Mouse (Mus musculus): ENCODE data around the gene Aipl1. TPM values are rescaled to one million over a fixed set of nuclear protein-coding genes. Genes with fewer than 3 reads are reported as not detected.

Aipl1 gene
- polyA plus RNA-seq, 1 experiment: not detected

DNA sequence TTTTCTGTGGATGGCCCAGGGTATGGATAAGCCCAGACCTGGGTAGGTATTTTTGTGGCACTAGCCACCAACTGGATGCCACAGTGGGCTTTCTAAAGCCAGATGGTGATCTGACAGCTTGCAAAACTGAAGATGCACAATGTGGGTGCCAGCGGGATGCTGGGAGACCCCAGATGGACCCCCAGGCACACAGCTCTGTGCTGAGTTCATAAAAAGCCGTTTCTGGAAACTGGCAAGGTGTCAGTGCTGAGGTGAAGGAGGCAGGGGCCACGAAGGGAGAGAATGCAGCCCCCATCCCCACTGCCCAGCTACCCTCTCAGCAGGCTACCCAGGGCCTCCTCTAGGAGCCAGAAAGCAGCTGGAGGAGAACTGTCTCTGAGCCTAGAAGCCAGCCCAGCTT is 19.9 kb upstream of the Aipl1 start:
- TF ChIP-seq CTCF (IDR thresholded peaks at IDR 0.05; ENCODE audit: control insufficient read depth, insufficient read depth, low read length): no peak
- no peak for TF ChIP-seq POLR2A (IDR thresholded peaks at IDR 0.05; ENCODE audit: borderline replicate concordance, control insufficient read depth, low read depth, low read length)

DNA sequence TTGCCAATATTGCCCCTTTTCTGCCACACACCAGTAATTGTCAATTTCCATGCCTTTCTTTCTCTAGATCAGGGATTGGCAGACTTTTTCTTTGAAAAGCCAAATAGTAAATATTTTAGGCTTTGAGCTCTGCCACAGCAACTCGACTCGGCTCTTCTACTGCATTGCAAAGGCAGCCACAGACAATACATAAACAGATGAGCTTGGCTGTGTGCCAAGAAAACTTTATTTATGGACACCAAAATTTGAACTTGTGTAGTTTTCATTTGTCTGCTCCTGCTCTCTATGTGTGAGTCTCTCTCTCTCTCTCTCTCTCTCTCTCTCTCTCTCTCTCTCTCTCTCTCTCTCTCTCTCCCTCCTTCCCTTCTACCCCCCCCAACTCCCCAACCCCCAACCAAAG is 17.9 kb upstream of the Aipl1 start:
- H3K4me3 ChIP-seq (replicated peaks; ENCODE audit: control insufficient read depth, low read depth, low read length): no peak overlapping the region
- WGBS: 54% methylated on average over 2 of the region's 2 CpGs
- TF ChIP-seq CTCF (IDR thresholded peaks at IDR 0.05; ENCODE audit: control insufficient read depth, insufficient read depth, low read length) (no peak), POLR2A (IDR thresholded peaks at IDR 0.05; ENCODE audit: borderline replicate concordance, control insufficient read depth, low read depth, low read length) (no peak)
- no peak overlapping the region for H3K27ac ChIP-seq (ENCODE audit: control insufficient read depth, insufficient read depth, low read depth, low read length, poor library complexity)
- no peaks in the 10 kb centered on the region for H3K4me1 ChIP-seq (ENCODE audit: control insufficient read depth, insufficient read depth, low read length)

More for the DNA sequence above, 19.9 kb upstream of the Aipl1 start:
- Histone ChIP-seq H3K27ac (ENCODE audit: control insufficient read depth, insufficient read depth, low read depth, low read length, poor library complexity) (no peak overlapping the region), H3K4me3 (replicated peaks; ENCODE audit: control insufficient read depth, low read depth, low read length) (no peak overlapping the region), H3K4me1 (ENCODE audit: control insufficient read depth, insufficient read depth, low read length) (no peaks in the 10 kb centered on the region)
- 65% methylated on average over 3 of the region's 3 CpGs for WGBS

GRCm38 (mm10) chr11:72052636-72053035 is 15.3 kb upstream of the Aipl1 start:
- H3K27ac ChIP-seq (ENCODE audit: control insufficient read depth, insufficient read depth, low read depth, low read length, poor library complexity): no peak overlapping the region
- no peak overlapping the region for H3K4me3 ChIP-seq (replicated peaks; ENCODE audit: control insufficient read depth, low read depth, low read length)
- H3K4me1 ChIP-seq (ENCODE audit: control insufficient read depth, insufficient read depth, low read length): no peaks in the 10 kb centered on the region
- WGBS: 9% methylated on average over 5 of the region's 5 CpGs
- no peak for TF ChIP-seq POLR2A (IDR thresholded peaks at IDR 0.05; ENCODE audit: borderline replicate concordance, control insufficient read depth, low read depth, low read length)
- TF ChIP-seq CTCF (IDR thresholded peaks at IDR 0.05; ENCODE audit: control insufficient read depth, insufficient read depth, low read length): peak; percentile 86

GRCm38 (mm10) chr11:72052221-72052620 is 14.9 kb upstream of the Aipl1 start:
- TF ChIP-seq CTCF (IDR thresholded peaks at IDR 0.05; ENCODE audit: control insufficient read depth, insufficient read depth, low read length) (no peak), POLR2A (IDR thresholded peaks at IDR 0.05; ENCODE audit: borderline replicate concordance, control insufficient read depth, low read depth, low read length) (no peak)
- H3K4me3 ChIP-seq (replicated peaks; ENCODE audit: control insufficient read depth, low read depth, low read length): no peak overlapping the region
- 26% methylated on average over 3 of the region's 3 CpGs for WGBS
- H3K27ac ChIP-seq (ENCODE audit: control insufficient read depth, insufficient read depth, low read depth, low read length, poor library complexity): no peak overlapping the region
- H3K4me1 ChIP-seq (ENCODE audit: control insufficient read depth, insufficient read depth, low read length): no peaks in the 10 kb centered on the region

- H3K4me3 ChIP-seq (replicated peaks; ENCODE audit: control insufficient read depth, low read depth, low read length): no peak overlapping the region
- 5% methylated on average over 45 of the region's 45 CpGs for WGBS
Measured at GRCm38 (mm10) chr11:72050895-72051858, 13.9 kb upstream of the Aipl1 start.

DNA sequence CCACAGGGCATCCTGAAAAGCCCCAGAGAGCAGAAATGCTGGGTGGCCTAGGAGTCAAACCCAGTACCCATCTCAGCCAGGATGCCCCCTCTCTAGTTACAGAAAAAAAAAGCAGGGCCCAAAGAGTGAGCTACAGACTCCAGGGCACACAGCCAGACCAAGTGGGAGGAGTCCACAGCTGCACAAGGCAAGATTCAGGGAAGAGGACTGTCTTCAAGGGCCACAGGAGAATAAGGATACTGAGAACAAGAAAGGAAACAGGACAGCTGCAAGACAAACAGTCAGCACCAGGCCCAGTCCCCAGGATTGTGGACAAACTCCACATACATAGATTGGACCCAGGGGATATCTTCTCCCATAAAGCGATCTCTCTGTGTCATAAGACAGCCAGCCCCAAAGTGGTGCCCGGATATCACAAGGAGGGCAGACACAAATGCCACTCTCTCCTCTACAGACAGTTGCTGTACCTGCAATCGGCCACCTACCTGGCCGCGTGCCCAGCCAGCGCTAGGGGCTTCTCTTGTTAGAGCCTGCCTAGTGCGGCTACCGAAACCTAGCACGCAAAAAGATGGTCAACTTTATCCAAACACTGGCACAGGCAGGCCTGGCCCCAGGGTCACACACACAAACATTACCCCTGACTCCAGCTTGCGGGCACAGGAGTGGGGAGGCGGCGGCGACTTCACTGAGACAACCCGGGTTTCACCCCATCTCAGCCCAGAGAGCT is 13.0 kb upstream of the Aipl1 start:
- WGBS: 42% methylated on average over 14 of the region's 14 CpGs
- Histone ChIP-seq H3K4me3 (replicated peaks; ENCODE audit: control insufficient read depth, low read depth, low read length) (no peak overlapping the region), H3K4me1 (ENCODE audit: control insufficient read depth, insufficient read depth, low read length) (no peaks in the 10 kb centered on the region; the same call in 1 of the 2 replicates), H3K27ac (ENCODE audit: control insufficient read depth, insufficient read depth, low read depth, low read length, poor library complexity) (no peak overlapping the region)
- TF ChIP-seq POLR2A (IDR thresholded peaks at IDR 0.05; ENCODE audit: borderline replicate concordance, control insufficient read depth, low read depth, low read length) (no peak), CTCF (IDR thresholded peaks at IDR 0.05; ENCODE audit: control insufficient read depth, insufficient read depth, low read length) (no peak)

More at GRCm38 (mm10) chr11:72050895-72051858, 13.9 kb upstream of the Aipl1 start:
- TF ChIP-seq CTCF (IDR thresholded peaks at IDR 0.05; ENCODE audit: control insufficient read depth, insufficient read depth, low read length): no peak
- no peak for TF ChIP-seq POLR2A (IDR thresholded peaks at IDR 0.05; ENCODE audit: borderline replicate concordance, control insufficient read depth, low read depth, low read length)
- Histone ChIP-seq H3K27ac (ENCODE audit: control insufficient read depth, insufficient read depth, low read depth, low read length, poor library complexity) (no peak overlapping the region), H3K4me1 (ENCODE audit: control insufficient read depth, insufficient read depth, low read length) (no peaks in the 10 kb centered on the region; the same call in 1 of the 2 replicates)

- Histone ChIP-seq H3K27ac (ENCODE audit: control insufficient read depth, insufficient read depth, low read depth, low read length, poor library complexity) (no peak overlapping the region), H3K4me1 (ENCODE audit: control insufficient read depth, insufficient read depth, low read length) (no peaks in the 10 kb centered on the region; the same call in 1 of the 2 replicates), H3K4me3 (replicated peaks; ENCODE audit: control insufficient read depth, low read depth, low read length) (no peak overlapping the region)
- WGBS: 84% methylated on average over 8 of the region's 8 CpGs
- TF ChIP-seq POLR2A (IDR thresholded peaks at IDR 0.05; ENCODE audit: borderline replicate concordance, control insufficient read depth, low read depth, low read length): no peak
- TF ChIP-seq CTCF (IDR thresholded peaks at IDR 0.05; ENCODE audit: control insufficient read depth, insufficient read depth, low read length): no peak
Measured at GRCm38 (mm10) chr11:72049171-72049759, 12.0 kb upstream of the Aipl1 start.

GRCm38 (mm10) chr11:72048730-72049129 is 11.4 kb upstream of the Aipl1 start:
- 77% methylated on average over 6 of the region's 6 CpGs for WGBS
- TF ChIP-seq POLR2A (IDR thresholded peaks at IDR 0.05; ENCODE audit: borderline replicate concordance, control insufficient read depth, low read depth, low read length): no peak
- no peak for TF ChIP-seq CTCF (IDR thresholded peaks at IDR 0.05; ENCODE audit: control insufficient read depth, insufficient read depth, low read length)
- Histone ChIP-seq H3K27ac (ENCODE audit: control insufficient read depth, insufficient read depth, low read depth, low read length, poor library complexity) (no peak overlapping the region), H3K4me1 (ENCODE audit: control insufficient read depth, insufficient read depth, low read length) (no peaks in the 10 kb centered on the region; the same call in 1 of the 2 replicates), H3K4me3 (replicated peaks; ENCODE audit: control insufficient read depth, low read depth, low read length) (no peak overlapping the region)

All from bone marrow, adult 2 months (tissue).